Mouse (Mus musculus) retina, embryonic 14.5 days (tissue): ENCODE measurements around the gene Tlr3.

Experiments
- DNase-seq: peaks from one replicate; pipeline ENCODE4 v3.0.0-alpha.2; 2015; ENCODE audit warnings: low spot score

Tlr3 gene

DNA sequence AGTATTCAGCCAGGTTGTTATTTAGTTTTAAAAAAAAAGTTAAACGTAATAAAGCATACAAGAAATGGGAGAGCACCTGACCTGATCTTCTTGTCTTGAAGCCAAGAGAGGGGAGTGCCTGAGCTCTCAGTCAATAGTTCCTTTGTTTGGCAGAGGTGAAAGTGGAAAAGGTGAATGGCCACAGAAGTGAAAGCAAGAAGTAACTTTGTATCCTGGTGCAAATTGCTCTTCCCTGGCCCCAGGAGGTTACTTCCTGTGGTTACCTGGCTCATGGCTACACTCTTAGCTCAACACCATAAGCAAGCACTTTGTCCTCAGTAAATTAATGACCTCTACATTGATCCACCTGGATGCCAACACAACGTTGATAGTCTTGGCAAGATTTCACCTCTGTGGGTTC, at the start of gene Tlr3:
TSS of gene Tlr3 (minus strand) at position 199 of the 400 bp plus-strand sequence.
- no peak for DNase-seq

DNA sequence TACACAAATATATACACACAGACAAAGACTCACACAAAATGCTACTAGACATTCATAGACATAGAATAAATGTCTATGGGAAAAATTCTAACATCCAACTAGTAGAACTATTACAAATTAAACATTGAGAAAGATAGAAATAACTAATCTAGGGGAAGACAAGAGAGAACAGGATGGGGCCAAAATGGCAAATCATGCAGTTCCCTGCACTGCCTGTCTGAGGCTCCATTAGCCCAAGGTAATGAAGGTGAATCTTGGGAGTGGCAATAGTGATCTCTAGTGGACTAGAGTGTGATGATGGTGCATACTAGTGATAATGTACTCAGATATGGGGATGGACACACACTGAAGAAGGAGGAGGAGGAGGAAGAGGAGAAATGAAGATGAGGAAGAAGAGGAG, 47.0 kb upstream of the Tlr3 start:
- DNase-seq: no peak

DNA sequence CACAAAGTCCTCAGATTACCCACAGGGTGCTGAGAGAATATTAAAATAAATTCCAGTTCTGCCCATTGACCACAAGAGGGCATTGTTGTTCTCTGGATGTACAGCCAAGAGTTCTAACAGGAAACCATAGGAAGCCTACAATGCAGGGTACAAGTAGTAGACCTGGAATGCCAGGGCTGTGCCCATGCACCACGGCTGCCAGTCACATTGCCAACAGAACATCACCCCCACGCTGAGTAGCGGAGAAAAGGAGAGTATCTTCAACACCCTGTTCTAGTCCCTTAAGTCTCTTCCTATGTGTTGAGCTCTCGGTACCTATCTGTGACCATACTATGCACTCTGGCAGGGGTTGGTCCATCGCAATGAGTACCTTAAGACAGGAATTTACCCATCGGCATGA, 43.5 kb upstream of the Tlr3 start:
- DNase-seq: peak; percentile 95

DNA sequence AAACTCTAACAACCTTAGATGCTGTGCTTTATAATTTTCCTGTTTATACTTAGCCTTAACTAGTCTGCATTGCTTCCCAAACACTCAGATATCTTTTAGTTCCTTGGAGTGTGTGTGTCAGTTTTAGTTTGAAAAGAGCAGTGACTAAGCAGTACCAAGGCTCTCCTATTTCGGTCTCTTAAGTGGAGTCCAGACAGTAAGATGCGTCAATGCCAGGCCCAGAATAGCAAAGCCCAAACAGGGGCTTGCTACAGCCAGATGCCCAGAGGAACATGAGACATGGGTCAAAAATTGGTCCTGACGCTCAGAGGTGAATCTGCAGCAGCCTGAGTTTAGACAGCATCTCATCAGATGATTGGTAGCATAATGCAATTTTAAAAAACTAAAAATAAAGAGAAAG, 41.2 kb upstream of the Tlr3 start:
- DNase-seq: no peak

DNA sequence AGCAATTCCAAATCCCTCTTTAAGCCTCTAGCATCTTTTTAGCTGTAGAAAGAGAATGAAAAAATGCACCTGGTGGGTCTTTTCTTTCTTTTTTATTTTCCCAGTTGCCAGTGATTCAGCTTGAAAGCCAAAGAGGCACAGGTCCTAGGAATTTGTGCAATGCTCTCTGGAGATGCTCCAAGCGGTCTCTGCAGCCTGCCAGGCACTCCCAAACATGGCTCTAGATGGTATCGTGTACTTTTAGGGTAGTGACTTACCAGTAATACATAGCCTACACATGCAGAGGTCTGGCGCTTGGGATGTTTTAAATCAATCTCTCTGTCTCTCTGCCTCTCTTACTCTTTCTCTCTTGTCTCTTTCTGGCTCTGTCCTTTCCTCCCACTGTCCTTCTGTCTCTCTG, 38.0 kb upstream of the Tlr3 start:
- DNase-seq: no peak

DNA sequence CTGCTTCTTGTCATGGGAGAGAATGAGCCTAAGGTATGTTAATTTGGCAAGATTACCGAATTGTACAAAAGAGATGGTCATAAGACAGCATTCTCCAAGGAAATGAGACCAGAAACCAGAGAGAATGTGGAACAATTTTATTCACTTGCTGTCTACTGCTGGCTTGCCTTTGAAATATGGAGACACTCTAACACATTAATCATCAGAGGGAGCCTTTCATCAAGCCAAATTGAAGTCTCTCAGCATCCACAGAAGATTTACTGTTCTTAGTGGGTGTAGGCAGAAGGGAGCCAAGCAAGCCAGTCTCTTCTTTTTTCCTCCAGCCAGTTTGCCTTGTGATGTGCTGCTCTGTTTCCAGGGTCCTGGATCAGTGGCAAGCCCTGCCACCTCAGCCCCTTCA, 37.4 kb upstream of the Tlr3 start:
- no peak for DNase-seq

DNA sequence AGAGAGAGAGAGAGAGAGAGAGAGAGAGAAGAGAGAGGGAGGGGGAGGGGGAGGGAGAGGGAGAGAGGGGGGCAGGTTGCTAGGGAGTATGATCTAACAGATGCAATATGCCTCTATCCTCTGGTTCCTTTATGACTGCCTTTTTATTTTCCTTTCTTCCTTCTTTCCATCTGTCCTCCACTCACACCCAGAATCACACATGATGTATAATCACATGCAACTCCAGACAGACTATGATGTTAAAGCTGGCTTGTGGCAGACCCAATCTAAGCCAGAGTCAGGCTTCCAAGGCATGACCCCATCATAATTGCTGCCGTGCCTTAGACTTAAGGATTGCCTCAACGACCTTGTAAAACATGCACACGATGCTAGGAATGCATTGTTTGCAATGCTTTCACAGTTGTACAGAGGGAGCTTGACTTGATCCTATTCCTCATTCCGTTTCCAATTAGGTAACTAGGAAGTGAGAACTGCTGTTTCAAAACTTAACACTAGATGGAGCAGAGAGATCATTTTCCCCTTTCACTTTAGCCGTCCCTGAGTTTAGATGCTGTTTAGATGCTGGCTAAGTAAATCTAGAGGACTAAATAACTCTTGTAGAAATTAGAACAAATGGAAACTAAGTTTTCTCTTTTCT, 28.1 kb upstream of the Tlr3 start:
- DNase-seq: peak; percentile 88

DNA sequence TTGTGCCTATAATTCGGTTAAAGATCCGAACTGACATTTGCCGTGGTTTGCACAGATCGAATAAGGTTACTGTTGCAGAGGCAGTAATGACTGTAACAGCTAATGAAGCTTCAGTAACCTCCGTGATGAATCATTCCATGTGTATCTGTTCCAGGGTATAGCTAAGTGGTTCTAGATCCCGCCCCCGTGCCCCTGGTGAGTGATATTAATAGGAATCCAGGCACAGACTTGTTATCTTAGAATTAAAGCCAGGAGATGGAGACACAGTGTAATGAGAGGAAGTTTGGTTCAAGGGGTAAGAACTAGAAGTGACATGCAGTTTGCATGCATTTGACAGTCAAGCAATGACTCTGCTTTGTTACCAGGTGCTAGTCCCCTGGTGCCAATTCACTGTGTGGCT, 9.3 kb upstream of the Tlr3 start:
- no peak for DNase-seq

DNA sequence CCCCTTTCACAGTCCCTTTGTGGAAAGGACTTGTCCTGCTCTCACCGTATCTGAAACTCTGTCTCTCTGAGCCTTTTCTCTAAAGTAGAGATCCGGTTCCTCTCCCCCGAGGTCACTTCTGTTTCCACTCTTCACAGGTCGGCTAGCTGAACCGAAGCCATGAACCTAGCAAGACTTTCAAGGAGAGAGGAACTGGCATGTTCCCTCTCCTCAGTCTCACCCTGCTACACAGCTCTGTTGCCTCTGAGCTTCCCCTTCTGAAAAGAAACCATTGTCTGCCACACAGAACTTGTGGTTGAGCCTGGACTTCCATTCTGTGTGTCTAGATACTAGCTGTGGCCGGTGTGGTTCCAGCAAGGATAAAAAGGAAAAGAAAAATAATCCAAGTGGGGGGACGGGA, 4.1 kb upstream of the Tlr3 start:
- DNase-seq: no peak

DNA sequence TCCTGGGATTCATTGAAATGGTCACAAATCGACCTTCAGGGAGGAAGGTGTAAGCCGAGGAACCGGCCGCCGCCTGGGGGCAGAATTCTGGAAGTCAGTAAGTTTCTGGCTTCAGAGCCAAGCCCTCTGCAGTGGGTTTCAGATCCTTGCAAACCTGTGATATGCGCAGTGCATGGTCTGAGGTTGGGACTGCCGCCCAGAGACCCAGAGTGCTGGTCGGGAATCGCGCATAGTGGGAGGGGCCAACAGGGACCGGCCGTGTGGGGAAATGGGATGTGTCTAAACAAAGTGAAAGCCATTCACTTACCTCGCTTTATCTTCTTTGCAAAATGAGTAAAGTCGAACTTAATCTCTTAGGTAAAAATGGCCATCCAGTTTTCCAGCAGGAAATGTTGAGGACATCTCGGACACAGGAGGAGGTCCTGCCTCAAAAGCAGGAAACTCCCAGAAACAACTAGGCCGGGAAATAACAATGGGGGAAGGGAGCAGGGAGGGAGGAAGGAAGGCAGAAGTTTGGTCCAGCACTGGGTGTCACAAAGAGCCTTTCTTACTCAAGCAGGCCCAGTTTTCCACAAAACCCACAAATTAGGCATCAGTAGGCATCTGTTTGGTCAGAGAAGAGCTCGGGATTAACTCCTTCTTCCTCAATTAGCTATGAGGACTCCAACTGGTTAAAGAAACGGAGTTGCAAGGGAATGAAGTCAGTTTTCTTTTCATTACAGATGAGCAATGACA, 567 bp downstream of the Tlr3 start:
- DNase-seq: peak; percentile 69

DNA sequence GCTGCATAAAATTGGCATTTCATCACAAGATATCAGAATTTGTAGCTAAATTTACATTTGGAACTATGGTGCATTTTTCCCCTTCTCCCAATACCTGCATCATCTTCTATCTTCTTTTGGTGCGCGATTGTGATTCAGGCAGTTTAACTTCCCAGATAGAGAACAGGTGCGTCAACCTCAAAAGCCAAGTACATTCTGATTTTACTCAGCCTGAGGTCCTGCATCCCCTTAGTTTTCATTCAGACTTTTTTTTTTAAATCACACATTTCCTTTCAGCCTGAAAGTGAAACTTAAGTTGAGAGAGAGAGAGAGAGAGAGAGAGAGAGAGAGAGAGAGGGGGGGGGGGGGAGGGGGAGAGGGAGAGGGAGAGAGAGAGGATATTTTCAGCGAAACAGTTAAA, 1.2 kb downstream of the Tlr3 start:
- no peak for DNase-seq

DNA sequence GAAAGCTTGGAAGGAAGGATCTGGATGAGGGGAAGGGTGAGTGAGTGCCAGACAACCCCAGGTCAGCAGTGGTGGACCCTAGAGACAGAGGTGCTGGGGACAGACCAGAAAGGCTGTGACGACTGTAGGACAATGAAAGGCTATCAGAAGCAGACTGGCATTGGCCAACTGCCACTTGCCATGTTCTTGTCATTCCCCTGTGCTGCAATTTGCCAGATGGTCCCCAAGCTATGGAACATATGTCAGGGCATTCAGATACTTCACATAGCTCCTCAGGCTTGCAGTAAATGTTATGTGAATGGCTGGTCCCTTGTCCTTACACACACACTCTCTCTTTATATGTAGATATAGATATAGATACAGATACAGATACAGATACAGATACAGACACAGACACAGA, 27.6 kb downstream of the Tlr3 start:
- peak; percentile 27 for DNase-seq

DNA sequence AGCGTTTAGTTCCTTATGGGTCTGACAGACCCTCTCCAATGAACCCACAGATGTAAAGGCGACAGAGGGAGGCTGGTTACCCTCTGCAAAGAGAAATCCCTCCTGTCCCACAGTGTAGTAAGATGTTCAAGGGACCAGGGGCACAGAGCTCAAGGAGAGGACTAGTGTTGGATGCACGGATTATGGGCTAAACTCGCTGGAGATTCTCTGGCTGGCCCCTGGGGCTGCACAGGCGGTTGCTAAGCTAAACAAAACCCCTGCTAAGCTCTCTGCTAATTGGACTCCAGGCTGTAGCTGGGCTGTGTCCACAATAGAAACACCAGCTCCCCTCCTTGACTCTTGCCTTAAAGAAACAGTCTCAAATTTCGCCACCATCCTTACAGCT, 28.9 kb downstream of the Tlr3 start, which contains the start of gene Fam149a:
TSS of gene Fam149a (minus strand) at position 329 of the 385 bp plus-strand sequence.
- peak; percentile 81 for DNase-seq

DNA sequence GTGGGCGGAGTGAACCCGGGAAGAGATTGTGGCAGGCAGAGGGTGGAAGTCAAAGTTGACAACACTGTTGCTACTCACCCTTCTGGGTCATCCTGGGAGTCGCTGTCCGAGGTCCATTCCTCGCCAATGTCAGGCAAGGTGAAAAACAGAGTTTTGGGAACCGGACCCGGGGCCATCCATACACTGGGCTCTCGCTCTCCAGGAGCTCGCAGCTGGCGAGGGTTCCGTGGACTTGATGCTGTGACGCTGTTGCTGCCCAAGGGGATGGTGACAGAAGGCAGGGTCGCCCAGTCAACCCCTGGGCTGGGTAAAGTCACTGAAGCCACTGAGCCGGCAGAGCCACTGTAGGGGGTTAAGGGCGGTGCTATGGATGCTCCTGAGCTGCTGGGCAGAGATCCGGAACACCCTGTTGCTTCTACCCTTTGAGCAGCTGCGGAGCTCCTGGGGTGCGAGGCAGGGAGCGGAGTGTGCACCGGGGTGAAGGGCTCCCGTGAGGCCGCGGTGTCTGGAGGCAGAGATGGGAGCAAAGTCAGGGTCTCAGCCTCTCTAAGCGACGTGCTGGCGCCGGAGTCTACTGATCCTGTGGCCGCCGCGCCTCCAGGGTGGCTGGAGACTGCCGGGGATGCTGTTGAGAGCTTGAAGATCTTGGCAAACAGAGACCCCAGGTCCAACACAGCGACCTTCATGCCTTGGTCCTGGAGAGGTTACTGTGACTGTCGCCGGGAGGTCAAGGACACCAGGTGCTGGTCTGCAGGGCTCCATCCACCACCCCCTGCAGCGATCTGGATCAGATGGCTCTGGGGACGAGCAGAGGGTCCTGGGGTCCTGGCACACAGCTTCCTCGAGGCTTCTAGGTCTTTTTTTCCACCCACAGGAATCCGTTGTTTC, 29.6 kb downstream of the Tlr3 start:
- DNase-seq: peak; percentile 47

DNA sequence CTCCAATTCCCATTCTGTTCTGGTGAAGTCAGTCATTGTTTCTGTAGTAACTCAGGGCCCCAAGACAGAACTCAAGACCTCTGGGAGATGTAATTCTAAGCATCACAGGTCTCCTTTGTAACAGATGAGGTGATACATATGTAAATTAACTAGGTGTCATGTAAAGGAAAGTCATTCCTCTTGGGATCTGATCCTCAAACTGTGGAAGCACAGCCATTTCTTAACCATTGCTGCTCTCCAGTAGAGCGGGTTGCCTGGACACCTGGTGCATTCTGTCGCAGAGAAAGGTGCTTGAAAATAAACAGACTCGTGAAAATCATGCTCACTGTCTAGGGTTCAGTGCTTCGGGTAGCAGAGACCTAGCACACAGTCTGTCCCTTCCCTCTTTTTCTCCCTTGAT, 30.3 kb downstream of the Tlr3 start:
- no peak for DNase-seq

DNA sequence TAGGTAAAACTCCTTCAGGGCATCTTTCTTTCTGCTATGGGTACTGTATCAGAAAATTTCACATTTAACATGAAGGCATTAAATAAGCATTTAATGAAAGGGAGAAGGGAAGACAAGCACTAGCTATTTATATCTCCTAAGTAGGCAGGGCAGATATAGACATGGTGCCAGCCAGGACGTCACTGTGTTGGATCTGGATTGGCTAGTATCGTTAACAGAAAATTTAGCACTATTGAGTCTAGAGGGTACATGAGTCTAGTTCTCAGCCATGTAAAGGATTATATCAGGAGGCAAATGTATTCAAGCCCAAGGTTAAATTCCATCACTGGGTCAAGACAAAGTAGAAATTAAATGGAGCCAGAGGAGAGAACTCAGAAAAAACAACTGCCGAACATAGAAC, 36.8 kb downstream of the Tlr3 start:
- no peak for DNase-seq

DNA sequence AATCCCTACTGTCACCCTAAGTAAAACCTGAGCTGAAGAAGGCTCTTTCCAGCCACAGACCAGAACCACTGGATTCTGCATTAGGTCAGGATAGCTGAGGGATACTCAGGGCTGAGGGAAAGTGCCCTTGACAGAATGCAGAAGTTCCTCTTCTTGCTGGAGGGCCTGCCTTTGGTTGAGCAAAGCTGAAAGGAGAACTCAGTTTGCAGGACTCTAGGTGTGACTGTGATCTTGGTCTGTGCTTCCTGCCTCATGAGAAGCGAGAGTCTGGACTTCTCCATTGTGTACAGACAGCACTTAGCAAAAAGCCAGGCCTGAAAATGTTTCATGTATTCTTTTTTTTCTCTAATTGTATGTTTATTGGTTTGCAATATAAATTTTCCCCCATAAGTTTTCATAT, 43.7 kb downstream of the Tlr3 start:
- no peak for DNase-seq

DNA sequence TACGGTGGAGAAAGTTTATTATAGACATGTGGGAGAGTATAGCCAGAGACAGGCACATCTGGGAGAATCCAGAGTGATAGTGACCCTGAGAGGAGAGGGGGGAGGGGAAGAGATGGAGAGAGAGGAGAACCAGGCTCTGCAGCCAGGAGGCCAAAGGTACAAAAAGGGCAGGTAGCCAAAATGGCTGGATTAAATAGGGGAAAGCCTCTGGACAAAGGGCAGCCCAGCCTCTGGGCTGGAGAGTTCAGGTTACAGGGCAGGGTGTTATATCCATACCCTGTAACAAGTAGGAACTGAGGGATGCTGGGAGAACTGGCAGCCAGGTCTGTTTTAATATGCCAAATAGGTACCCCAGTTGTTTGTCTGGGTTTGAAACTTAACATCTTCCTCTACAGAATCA, 47.7 kb downstream of the Tlr3 start:
- no peak for DNase-seq

DNA sequence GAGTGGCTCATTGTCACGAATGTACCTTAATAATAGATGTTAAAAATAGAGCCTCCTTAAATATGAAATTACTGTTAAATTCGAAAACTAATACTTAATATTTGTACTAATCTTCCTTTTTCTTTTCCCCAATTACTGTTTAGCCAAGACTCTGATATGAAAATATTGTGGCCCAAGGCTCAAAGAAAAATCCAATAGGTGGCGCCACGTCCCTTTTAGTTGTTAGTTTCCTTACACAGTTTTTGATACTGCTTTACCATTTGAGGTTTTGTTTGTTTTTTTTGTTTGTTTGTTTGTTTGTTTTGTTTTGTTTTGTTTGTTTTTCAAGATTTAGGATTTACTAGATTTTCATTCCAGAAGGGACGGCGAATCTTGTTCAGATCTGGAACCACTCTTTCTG, 48.6 kb downstream of the Tlr3 start:
- peak; percentile 69 for DNase-seq

DNA sequence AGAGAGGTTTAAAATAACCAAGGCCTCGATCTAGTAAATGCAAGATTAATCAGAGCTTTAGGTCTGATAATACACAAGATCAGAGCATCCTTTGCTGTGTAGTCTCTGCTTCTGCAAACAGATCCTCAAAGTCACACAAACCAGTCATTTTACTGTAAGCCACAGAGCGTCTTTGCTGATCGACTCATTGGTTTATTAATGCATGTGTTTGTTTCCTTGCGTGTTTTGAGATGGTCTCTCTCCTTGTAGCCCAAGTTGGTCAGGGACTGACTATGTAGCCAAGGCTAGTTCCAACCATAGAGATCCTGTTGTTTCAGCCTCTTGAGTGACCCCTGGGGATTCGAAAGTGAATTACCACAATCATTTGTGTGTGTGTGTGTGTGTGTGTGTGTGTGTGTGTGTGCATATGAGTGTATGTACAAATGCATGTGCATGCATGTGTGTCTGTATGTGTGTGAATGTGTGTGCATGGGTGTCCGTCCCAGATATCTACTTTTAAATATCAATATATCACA, 51.7 kb downstream of the Tlr3 start:
- peak; percentile 48 for DNase-seq

DNA sequence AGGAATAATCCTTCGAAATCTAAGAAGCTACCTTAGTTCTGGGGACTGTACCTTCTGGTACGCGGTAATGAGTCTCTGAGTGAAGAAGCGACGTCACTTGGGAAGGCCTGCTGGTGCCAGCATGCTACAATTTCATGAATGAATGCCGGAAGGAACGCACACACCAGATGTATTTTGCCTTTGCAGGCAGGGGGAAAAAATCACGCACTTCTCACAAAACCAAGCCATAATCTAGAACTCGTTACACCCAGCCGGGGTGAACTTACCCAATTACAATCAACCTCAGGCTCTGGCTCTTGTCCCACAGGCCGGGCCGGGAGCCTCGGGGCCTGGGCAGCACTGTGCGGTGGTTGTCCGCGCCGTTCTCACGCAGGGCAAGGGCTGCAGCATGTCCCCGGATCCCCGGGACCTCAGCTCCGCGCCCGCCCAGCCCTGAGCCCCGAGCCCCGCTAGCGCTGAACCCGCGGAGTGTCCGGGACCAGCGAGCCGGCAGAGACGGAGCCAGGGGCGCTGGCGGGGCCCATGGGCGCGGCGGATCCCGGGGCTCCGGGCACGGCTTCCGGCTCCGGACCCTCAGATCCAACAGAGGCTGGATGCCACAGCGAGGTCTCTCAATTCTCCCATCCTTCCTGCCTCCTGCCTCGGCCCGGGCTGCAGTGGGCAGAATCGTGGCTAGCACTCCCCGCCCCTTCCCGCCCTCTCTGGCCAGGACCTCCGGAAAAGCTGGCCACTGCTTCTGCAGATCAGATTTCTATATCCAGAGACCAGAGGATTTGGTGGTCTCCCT, 52.6 kb downstream of the Tlr3 start:
- DNase-seq: peak; percentile 53

DNA sequence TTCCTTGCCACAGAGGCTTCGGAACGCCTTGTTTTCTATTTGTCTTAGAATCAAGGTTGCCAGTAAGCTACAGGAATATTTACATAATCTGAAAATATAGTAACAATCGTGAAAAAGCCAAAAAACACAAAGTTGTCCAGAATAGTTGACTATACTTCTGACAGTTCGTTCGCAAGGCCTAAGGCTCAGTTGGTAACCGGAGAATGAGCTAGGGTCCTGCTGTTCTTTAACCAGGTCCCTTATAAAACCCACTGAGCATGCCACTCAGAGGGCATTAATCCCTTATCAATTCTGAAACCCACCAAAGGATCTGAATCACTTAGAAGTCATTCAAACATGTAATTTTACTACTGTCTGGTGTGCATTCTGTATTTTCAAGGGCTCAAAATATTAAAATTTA, 55.1 kb downstream of the Tlr3 start:
- DNase-seq: no peak
